Mouse (Mus musculus) cerebellum, adult 8-10 months (tissue): ENCODE data around the gene Nol7.

Source experiments
- DNase-seq: peaks from one replicate; pipeline ENCODE4 v3.0.0; 2022

The Nol7 gene

DNA sequence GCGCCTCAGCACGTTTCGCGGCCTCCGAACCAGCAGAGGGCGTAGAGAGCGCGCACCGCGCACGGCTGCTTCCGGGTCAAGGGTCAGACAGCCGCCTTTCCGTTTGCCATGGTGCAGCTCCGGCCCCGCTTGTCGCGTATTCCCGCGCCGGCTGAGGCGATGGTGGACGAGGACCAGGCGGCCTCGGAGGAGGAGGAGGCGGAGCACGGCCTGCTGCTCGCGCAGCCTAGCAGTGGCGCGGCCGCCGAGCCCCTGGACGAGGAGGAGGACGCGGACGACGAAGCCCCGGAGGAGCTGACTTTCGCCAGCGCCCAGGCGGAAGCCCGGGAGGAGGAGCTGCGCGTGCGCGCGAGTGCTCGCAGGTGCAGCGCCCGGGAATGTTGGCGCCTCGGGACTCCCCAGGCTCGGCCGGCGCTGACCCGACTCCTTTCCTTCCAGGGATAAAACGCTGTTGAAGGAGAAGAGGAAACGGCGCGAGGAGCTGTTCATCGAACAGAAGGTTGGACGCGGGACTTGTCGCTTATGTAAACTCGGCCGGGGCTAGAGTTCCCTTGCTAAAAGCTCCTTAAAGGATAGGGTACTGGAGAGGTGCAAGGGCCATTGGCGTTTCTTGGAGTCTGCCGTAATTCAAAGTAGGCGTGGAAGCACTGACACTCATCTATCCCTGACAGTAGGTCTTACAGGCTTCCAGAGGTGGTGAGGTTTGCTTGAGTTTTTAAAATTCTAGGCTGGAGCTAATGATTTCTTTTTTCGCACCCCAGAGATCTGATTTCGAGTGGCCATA lies at the start of gene Nol7:
Gene Nol7, plus strand, starts transcription at position 94 of the 784 bp plus-strand sequence.
- peak; percentile 98 for DNase-seq

DNA sequence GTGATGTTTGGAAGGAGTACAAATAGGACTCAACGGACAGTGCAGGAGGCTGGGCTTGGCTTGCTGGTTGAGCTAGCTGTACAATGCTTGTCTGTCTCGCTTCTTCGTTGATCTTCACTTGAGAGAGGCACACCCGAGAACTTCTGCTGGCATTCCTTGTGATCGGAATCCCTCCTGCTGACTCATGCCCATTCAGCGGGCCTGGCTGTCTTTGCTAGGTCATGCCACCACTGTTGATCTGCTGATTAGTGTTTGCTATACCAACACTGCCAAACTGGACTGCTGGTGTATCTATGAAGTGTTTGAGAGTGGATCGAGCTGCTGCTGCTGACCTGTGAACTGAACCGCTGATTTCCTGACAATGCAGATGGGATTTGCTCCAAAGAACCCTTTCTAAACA lies 48.8 kb upstream of the Nol7 start:
- DNase-seq = no peak

DNA sequence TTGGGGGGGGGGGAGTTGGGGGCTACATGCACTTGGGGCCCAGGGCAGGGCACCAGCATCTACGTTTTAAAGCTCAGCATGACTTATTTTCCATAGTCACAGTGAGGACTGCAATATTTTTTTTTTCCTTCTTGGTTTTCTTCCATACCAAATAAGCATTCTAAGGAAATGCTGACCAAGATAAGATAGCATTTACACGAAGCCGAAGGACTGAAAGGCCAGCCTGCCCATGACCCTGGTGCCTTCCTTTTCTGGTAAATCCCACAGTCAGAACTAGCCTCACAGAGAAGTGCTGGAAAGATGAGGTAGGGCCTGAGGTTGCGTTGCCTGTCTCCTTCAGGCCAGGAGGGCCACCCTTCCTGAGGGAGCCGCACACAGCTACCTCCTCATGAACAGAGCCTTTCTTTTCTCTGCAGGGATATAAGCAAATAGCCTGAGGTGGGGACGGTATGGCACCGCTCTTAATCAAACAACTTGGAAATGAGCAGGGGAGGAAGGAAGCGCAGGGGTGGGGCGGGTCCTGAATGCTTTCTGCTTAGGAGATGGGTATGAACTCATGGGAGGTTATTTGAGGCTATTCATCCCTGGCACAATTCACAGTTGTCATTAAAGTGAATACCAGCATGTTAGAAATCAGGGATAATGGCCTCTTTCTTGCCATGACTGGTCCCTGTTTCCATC lies 47.6 kb upstream of the Nol7 start:
- no peak for DNase-seq

DNA sequence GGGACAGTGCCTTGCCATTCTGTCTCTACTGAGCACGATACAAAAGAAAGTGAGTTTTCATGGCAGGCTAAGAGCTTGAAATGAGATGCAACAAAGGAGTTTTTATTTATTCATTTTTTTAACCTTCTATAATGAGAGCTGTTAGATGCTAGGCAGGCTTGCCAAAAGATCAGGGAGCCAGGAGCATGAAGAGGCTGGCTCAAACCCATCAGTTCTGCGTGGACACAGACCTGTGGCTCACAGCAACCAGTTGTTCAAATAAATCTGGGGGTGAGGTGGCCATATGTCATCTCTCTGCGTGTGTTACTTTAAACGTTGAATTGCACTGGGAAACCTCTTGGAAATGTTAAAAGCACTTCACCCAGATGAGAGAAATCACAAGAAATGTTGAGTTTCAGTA lies 44.8 kb upstream of the Nol7 start:
- DNase-seq = no peak

DNA sequence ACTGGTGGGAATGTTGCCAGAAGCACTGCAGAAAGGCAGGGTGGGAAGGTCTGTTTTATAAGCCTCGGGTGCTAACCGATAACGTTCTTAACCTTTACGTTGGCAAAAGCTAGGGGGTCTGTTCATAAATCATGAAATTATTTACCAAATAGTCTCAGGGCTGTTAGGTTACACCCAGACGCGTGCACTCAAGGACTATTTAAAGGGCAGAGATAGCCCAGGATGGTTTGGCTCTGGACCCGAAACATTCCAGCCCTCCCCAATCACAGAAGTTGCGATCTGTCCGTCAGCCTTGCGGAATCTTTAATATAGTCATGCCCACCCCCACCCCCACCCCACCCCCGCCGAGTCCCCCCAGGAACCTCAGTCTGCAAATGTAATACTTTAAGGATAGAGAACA lies 43.8 kb upstream of the Nol7 start:
- DNase-seq = no peak

DNA sequence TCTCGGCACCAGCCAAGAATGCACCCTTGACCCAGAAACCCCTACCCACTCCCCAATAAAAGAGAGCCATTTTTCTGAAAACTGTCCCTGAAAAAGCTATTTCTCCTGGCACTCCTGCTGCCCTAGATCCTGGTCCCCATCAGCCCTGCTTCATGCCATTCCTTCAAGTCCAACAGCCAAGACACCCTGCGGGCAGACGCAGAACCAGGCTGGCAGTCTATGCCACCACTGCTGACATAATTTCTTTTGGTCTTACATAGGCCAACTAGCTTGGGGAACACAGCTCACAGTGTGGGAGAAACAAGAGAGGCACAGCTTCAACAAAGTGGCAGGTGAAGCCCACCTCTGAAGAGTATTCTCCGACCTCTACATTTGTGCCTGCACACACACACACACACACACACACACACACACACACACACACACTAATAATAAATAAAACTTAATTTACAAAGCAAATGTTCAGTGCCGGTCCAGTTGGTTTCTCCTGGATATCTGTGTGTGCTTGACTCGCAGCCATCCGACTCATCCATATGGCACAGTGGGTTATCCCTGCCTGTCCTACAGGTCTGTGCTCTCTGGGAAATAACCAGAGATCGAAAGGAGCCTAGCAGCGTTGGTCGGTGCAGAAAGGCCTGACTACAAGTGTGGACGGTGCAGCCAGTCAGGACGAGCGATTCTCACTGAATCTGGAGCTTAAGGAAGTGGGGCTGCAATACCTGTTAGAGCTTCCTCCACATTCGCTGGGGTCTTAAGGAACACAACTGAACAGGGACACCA lies 41.7 kb upstream of the Nol7 start:
- DNase-seq = peak; percentile 36

DNA sequence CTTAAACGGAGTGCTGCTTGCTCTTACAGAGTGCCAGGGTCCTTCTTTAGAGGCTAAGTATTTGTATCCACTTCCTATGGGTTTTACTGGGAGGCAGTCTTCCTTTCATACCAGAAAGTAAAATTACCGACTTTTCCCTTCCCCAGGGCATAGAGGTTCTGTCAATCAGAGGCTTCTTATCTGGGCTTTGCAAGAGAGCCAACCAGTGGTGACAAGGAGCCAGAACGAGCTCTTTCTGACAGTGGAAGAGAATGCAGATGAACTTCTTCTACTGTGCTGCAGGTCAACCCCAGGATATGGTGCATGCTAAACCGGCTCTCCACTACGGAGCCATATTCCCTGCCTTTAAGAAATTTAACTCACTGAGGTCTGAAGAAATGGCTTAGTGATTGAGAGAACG lies 37.7 kb upstream of the Nol7 start:
- DNase-seq = no peak

DNA sequence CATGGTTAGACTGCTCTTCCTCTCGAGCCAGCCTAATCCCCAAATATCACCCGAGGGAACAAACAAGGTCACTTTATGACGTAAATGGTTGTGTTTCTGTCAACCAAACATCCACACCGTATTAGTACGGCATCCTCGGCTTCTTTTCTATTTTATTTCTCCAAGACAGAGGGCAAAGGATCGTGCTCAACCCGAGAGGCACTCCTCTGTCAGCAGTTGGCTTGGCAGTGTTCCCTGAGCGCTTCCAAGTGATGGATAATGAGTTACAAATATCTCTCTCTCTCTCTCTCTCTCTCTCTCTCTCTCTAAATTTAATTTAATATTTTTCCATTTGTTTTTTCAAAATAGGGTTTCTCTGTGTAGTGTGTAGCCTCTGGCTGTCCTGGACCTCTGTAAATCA lies 35.8 kb upstream of the Nol7 start:
- DNase-seq = no peak

DNA sequence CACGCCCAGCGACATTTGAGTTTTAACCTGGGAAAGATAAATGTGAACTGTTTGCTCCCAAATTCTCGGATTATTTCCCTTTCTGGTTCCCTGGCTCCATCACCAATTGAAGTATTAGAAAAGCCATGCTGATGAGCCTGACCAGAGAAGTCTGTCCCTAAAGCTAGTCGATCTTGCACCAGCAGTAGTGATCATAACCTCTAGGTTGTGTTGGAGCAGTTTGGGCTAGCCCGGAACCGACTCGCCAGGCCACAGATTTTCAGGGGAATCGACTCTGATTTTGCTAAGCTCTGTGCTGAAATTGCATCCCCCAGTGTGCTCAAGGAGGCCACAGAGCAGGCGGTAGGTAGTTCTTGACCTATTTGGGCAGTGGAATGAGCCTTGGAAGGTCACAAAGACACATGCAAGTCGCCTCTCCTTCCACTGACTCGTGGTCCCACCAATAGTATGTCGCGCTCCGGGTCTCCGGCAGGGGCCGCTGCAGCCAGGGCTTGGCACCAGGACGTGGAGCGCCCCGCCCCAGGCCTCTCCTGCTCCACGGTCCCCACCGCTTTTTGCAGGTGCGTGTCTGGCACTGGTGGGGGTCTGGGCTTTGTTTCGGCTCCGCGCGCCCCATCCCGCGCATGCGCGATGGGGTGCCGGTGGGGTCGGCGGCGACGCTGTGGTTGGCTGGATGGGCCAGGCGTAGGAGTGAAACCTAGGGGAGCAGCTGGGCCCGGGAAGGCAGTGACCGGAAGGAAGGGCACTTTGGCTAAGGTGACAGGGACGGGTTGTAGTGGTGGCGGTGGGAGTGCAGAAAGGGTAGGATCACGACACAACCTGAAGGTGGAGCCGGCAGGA lies 33.0 kb upstream of the Nol7 start, which contains the start of gene Sirt5:
Gene Sirt5, plus strand, starts transcription at position 512 of the 840 bp plus-strand sequence.
- peak; percentile 93 for DNase-seq

DNA sequence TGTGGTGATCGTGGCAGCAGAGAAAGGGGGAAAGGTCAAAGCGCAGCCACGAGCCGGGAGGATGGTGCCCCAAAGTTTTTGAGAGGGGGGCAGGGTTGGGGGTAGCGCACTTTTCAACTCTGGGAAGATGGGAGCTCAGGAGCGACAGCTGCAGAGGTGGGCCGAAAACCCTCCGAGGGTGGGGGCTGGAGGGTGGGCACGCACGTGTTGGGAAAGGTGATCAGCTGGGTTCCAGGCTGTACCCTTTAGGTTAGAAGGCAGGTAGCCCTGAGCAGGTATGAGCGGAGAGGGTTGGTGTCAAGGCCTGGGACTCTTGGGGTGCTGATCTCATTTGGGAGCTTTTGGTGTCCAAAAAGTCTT lies 32.4 kb upstream of the Nol7 start:
- DNase-seq = peak; percentile 25

DNA sequence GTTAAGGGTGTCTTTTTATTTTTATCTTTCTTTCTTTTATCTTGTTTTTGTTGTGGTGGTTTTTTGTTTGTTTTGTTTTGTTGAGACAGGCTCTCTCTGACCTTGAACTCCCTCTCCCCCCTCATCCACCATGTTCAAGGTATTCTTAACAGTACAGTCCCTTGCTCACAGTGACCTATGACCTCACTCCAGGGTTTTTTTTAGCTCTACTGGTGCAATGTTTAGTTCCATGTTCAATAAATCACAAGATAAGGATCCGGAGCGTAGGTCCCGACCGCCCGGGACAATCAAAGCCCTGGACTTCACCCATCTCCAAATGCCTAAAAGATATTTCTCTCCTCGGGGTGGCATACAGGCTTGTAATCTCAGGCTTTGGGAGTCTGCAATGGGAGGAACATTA lies 28.1 kb upstream of the Nol7 start:
- no peak for DNase-seq

DNA sequence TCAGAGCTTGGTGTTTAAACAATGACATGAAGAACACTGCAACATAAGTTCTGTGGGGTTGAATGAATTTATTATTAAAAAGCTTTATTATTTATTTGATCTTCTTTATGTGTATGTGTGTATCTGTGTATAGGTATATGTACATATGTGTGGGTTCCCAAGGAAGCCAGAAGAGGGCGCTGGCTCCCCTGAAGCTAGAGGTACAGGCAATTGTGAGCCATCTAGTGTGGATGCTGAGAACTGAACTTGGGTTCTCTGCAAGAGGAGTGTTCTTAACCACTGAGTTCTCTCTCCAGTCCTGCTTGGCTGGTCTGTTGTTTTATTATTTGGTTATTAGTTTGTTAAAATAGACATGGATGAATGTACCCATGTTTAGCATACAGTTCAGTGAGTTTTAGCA lies 25.3 kb upstream of the Nol7 start:
- no peak for DNase-seq

DNA sequence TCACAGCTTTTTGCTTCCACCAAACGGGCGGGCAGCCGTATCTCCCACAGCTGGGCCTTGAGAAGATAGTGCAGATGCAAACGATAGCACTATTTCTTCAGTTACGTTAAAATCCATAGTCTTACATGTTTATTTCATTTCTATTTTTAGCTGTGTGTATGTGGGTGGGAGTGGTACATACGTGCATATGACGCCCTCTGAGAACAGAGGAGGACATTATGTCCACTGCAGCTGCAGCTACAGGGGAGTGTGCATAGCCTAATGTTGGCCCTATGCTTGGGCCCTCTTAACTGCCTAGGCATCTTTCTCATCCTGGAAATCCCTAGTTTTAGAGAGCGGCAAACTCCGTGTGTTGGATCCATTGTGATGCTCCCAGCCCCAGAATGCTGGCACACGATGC lies 24.0 kb upstream of the Nol7 start:
- no peak for DNase-seq

DNA sequence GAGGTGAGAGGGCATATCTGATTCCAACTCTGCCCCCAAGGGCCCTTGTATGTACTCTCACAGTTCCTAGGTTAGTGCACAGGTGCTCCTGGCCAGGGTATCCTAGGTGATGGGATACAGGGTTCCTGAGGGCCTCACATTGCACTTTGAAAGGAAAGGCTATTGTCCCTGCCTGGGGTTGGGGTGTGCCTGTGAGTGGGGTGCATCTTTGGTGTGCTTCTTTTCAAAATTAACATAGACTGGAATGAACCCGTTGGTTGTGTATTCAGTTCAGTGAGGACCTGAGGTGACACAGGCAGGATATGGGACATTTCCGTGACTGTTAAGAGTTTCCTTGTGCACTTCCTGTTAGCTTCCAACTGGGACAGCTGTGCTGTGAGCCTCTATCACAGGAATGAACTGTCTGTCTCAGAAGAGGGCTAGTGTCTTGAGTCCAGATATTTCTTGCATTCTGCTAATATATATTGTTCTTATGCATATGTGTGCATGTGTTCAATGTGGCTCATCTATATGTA lies 23.2 kb upstream of the Nol7 start:
- DNase-seq = no peak

DNA sequence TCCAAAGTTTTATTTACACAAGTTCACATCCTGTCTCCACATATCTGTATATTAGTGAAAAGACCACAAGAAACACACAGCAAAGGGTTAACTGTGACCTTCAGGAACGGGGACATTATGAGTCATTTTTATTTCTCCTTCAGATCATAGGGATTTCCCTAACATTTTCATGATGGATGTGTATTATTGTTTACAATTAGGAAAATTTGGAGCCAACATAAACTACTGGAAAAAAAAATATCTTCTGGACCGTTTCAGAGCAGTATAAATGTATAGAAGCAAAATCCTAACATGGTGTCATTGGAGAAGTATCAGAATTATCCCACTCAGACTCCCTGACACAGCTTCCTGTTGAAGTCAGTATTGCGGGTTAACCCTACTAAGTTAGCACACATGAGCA lies 18.2 kb upstream of the Nol7 start:
- DNase-seq = no peak

DNA sequence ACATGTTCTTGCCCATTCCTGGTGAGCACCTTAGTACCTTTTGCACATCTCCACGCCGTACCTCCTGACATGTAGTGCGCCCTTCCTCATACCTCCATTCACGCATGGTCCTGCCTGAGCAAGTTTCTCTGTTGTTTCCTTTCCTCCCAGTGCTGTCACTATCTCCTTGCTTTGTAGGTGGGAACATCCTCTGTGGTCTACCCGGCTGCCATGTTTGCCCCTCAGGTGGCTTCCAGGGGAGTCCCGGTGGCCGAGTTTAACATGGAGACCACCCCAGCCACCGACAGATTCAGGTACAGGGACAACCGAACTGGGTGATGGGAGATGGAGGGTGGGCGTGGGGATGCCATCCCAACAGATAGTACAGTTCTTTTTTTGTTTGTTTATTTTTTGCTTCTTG lies 12.9 kb upstream of the Nol7 start:
- no peak for DNase-seq

DNA sequence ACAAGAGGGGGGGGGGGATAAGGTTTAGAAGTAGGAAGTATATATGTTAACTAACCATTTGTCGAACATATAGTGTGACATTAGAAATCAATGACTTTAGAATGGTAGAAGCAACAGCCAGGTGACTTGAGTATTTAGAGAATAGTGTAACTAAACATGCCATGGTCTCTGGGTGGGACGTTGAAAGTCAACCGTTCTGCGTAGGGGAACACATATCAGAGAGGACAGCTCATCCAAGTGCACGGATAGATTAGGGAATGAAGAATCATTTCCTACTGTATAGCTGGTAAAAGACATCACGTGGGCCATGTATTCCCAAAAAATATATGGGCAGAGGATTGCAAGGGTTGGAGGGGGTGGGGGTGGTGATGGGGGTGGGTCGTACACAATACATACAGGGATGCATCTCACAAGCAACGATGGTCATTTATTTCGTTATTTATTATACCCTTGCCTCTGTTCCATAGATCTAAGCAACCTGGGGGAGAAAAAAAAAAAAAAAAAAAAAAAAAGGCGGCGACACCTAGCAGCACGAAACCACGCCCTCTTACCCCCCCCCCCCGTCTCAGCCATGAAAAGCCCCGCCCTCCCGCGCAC lies 392 bp upstream of the Nol7 start:
- DNase-seq = peak; percentile 20

DNA sequence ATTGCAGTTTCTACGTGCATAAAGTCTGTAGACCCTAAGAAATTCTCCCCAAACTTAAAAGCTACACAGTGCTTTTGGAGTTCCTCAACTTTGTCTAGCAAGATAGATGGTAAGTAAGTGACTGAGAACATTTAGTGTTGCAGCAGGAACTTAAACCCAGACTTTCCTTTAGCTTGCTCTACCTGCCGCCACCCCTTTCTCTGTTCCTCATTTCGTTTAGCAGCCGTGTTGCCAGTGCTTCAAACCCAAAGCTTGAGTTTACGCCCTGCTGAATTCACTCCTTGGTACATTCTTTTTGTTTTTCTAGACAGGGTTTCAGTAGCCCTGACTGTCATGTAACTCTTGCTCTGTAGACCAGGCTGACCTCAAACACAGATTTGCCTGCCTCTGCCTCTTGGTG lies 1.4 kb downstream of the Nol7 start:
- no peak for DNase-seq

DNA sequence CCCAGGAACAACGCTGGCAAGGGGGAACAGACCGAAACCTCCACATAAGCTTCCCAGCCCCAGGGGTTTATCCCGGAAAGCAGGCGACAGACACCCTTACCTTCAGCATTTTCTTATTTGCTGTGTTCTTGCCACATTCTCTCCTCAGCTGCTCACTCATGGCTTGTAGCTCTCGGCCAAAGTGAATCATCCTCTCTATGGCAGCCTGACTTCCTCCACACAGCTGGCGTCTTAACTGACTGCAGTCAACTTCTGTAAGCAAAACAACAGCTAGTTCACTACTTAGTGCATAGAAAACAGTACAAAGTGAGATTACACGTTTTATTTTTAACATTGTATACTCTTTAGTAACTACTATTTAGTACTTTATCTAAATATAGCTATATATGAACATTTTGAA lies 14.1 kb downstream of the Nol7 start:
- no peak for DNase-seq

DNA sequence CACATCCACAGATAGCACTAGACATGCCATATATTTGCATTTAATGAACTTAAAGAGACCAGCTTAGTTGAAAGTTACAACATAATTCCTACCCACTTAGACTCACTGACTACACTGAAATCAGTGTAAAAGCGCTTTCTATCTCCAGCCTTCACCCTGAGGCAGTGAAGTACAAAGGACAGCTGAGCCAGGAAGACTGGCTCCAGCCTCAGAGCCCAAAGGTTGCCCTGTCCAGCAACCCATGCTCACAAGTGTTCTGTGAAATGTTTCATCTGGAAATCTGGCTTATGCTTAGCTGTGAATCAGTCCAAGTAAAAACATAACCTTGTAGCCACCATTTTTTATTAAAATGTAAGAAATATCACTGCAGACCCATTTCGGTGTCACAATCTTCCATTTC lies 15.4 kb downstream of the Nol7 start:
- no peak for DNase-seq

DNA sequence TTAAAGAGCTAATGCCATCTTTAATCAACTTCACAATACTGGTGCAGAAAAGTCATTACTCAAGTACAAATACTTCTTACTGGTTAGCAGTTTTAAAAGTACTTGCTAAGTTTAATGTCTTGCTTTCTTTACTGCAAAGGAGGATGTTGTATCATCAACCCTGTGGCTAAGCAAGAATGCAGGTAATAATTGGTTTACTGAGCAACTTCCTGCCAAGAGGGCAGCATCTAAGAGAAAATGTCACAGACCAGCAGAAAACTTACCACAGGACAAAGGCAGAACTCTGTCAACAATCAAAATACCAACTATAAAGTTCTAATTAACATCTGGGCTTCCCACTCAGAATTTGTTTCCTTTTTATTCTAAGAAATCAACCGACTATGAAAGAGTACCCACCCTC lies 17.1 kb downstream of the Nol7 start:
- DNase-seq = no peak

DNA sequence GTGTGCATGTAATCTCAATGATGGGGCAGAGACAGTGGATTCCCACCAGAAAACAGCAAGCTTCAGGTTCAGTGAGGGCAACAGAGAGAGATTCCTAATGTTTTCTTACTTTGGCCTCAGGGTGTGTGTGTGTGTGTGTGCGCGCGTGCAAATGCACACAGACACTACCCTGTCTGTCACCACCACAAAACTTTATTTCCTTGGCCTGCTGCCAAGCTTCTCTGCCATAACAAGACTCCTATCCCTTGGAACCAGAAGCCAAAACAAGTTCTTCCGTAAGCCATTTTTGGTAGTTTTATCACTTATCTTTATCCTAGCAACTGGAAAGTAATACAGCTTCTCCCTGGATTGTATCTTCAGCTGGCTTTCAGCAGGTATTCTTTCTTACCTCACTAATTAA lies 30.2 kb downstream of the Nol7 start:
- no peak for DNase-seq
